Mouse (Mus musculus) C2C12 (cell line): ENCODE measurements around the gene Bhlhe40. TPM values are rescaled to one million over a fixed set of nuclear protein-coding genes. Genes with fewer than 3 reads are reported as not detected.

Source experiments
- H3K27me3 ChIP-seq: one replicate; pipeline ENCODE4 v1.6.1; 2011; ENCODE audit not compliant: control insufficient read depth, insufficient read depth, insufficient read length
- H3K36me3 ChIP-seq: one replicate; pipeline ENCODE4 v1.6.1; 2011; ENCODE audit not compliant: control insufficient read depth, insufficient read depth
- H3K4me3 ChIP-seq: one replicate; pipeline ENCODE4 v1.5.1; 2011; ENCODE audit warnings: mild to moderate bottlenecking, control low read depth; ENCODE audit not compliant: poor library complexity, insufficient read depth, severe bottlenecking
- H3K79me2 ChIP-seq: one replicate; pipeline ENCODE4 v1.6.1; 2011; ENCODE audit not compliant: control insufficient read depth, insufficient read depth
- H3K79me3 ChIP-seq: one replicate; pipeline ENCODE4 v1.6.1; 2011; ENCODE audit warnings: low read depth, control low read depth
- H3ac ChIP-seq: one replicate; pipeline ENCODE3; 2011; ENCODE audit warnings: low read depth; ENCODE audit not compliant: control insufficient read depth, insufficient read length
- CEBPB ChIP-seq: IDR thresholded peaks from one replicate; pipeline ENCODE4 v1.6.1; 2011; ENCODE audit warnings: low read depth, mild to moderate bottlenecking, control low read depth, moderate library complexity
- CTCF ChIP-seq: IDR thresholded peaks from one replicate; pipeline ENCODE4 v1.5.1; 2011; ENCODE audit not compliant: control insufficient read depth, insufficient read depth, insufficient read length
- FOSL1 ChIP-seq: IDR thresholded peaks from one replicate; pipeline ENCODE4 v1.8.0; 2011; ENCODE audit warnings: mild to moderate bottlenecking, low read length; ENCODE audit not compliant: poor library complexity, insufficient read depth, severe bottlenecking
- MAX ChIP-seq: IDR thresholded peaks from one replicate; pipeline ENCODE4 v1.6.1; 2011; ENCODE audit warnings: mild to moderate bottlenecking, control low read depth
- MYOD1 ChIP-seq: IDR thresholded peaks from one replicate; pipeline ENCODE4 v1.6.1; 2011; ENCODE audit warnings: low read depth; ENCODE audit not compliant: control insufficient read depth, insufficient read length
- MYOG ChIP-seq: IDR thresholded peaks from one replicate; pipeline ENCODE4 v1.6.1; 2011; ENCODE audit not compliant: control insufficient read depth, insufficient read length; ENCODE audit errors: extremely low read depth
- USF1 ChIP-seq: IDR thresholded peaks from one replicate; pipeline ENCODE4 v1.6.1; 2011; ENCODE audit warnings: low read depth, mild to moderate bottlenecking, control low read depth, moderate library complexity
- polyA plus RNA-seq: library from polyadenylated mRNA; unstranded; fragments of >200 nt; fragmentation: generic; extraction: Trizol; gene quantifications from one replicate; pipeline ENCODE4 v1.2.1, GENCODE M21; 2012; ENCODE audit warnings: missing spikeins

The Bhlhe40 gene
- polyA plus RNA-seq, 1 experiment: 15.3 TPM

- Histone ChIP-seq H3K36me3 (no peaks in the 10 kb centered on the region), H3K79me3 (no peaks in the 10 kb centered on the region), H3K4me3 (no peak overlapping the region), H3ac (no peak overlapping the region), H3K79me2 (no peaks in the 10 kb centered on the region), H3K27me3 (no peaks in the 10 kb centered on the region)
- no peak for TF ChIP-seq FOSL1
- TF ChIP-seq CEBPB: no peak
- TF ChIP-seq CTCF: no peak
- TF ChIP-seq USF1: no peak
- TF ChIP-seq MYOD1: no peak
- no peak for TF ChIP-seq MAX
- TF ChIP-seq MYOG: no peak
These were observed 36.9 kb downstream of the Bhlhe40 start for GRCm38 (mm10) chr6:108697345-108697744.

DNA sequence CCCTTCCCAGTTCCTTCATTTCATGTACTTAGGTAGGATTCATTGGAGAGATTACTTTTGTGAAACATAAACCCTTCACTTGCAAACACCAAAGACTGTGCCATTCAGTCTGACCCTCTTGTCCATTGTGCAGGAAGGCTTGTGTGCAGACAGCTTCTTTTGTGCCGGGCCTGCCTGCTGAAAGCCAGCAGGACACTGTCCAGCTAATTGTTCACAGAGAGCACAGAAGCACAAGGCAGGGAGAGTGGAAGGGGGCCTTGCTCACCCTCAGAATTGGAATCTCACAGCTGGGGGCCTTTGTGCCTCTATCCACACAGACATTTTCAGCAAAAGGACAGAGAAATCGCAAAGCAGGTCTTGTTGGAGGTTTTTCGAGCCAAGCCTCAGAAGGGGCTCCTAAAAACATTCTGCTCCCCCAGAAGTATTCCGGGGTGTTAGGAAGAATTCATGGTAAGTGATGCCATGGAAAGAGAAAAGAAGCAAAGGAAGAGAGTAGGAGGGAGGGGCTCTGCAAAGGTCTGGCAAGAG, 38.0 kb downstream of the Bhlhe40 start:
- no peak overlapping the region for H3K4me3 ChIP-seq
- TF ChIP-seq CTCF (no peak), MAX (no peak), MYOG (no peak), FOSL1 (no peak), USF1 (no peak), MYOD1 (no peak), CEBPB (no peak)
- no peaks in the 10 kb centered on the region for H3K27me3 ChIP-seq
- no peaks in the 10 kb centered on the region for H3K79me2 ChIP-seq
- no peaks in the 10 kb centered on the region for H3K79me3 ChIP-seq
- no peaks in the 10 kb centered on the region for H3K36me3 ChIP-seq
- H3ac ChIP-seq: no peak overlapping the region

- no peak for TF ChIP-seq MAX
- no peak for TF ChIP-seq USF1
- TF ChIP-seq MYOG: no peak
- no peak for TF ChIP-seq MYOD1
- TF ChIP-seq CTCF: no peak
- no peak for TF ChIP-seq FOSL1
- TF ChIP-seq CEBPB: no peak
- Histone ChIP-seq H3K4me3 (no peak overlapping the region), H3K27me3 (no peaks in the 10 kb centered on the region), H3K79me3 (no peaks in the 10 kb centered on the region), H3ac (no peak overlapping the region), H3K36me3 (no peaks in the 10 kb centered on the region), H3K79me2 (no peaks in the 10 kb centered on the region)
These were observed 39.2 kb downstream of the Bhlhe40 start for GRCm38 (mm10) chr6:108699679-108700078.

- H3ac ChIP-seq: no peak overlapping the region
- H3K27me3 ChIP-seq: no peaks in the 10 kb centered on the region
These were observed 40.4 kb downstream of the Bhlhe40 start for GRCm38 (mm10) chr6:108700638-108701343.

GRCm38 (mm10) chr6:108702648-108703047, 42.2 kb downstream of the Bhlhe40 start:
- no peaks in the 10 kb centered on the region for H3K79me2 ChIP-seq
- no peak overlapping the region for H3K4me3 ChIP-seq
- no peak overlapping the region for H3ac ChIP-seq
- no peak for TF ChIP-seq MYOD1
- TF ChIP-seq CTCF: no peak
- no peak for TF ChIP-seq CEBPB
- TF ChIP-seq MAX: no peak
- TF ChIP-seq FOSL1: no peak
- TF ChIP-seq USF1: no peak
- no peaks in the 10 kb centered on the region for H3K27me3 ChIP-seq
- H3K79me3 ChIP-seq: no peaks in the 10 kb centered on the region
- no peaks in the 10 kb centered on the region for H3K36me3 ChIP-seq

More at GRCm38 (mm10) chr6:108700638-108701343, 40.4 kb downstream of the Bhlhe40 start:
- H3K4me3 ChIP-seq: no peak overlapping the region
- no peak for TF ChIP-seq MYOD1
- TF ChIP-seq FOSL1: no peak
- no peak for TF ChIP-seq MAX
- no peak for TF ChIP-seq USF1
- no peak for TF ChIP-seq CTCF
- no peak for TF ChIP-seq CEBPB
- TF ChIP-seq MYOG: no peak
- no peaks in the 10 kb centered on the region for H3K79me2 ChIP-seq
- H3K36me3 ChIP-seq: no peaks in the 10 kb centered on the region
- no peaks in the 10 kb centered on the region for H3K79me3 ChIP-seq

DNA sequence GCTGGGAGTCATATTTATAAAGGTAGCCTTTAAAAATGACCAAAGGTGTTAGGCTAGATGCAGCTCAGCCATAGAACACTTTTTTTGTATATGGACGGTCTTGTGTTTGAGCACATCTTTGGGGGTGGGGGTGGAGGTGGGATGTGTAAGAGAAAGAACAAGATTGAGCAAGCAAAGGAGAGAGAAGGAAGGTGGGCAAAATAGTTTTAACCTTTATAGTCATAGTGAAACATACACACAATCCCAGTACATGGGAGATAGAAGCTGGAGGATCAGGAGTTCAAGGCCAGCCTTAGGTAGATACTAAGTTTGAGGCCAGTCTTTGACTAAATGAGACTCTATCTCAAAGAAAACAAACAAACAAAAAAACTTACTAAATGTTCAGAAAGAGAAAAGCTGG, 42.7 kb downstream of the Bhlhe40 start:
- no peak overlapping the region for H3ac ChIP-seq
- TF ChIP-seq MAX (no peak), CTCF (no peak), CEBPB (no peak), MYOD1 (no peak), USF1 (no peak), FOSL1 (no peak), MYOG (no peak)
- H3K79me3 ChIP-seq: no peaks in the 10 kb centered on the region
- no peak overlapping the region for H3K4me3 ChIP-seq
- no peaks in the 10 kb centered on the region for H3K36me3 ChIP-seq
- no peaks in the 10 kb centered on the region for H3K79me2 ChIP-seq
- H3K27me3 ChIP-seq: no peaks in the 10 kb centered on the region
